Mouse (Mus musculus) thymus, adult 2 months (tissue): ENCODE results near the gene Nop53. TPM values are rescaled to one million over a fixed set of nuclear protein-coding genes. Genes with fewer than 3 reads are reported as not detected.

Experiments used
- DNase-seq: peaks from one replicate; pipeline ENCODE4 v3.0.0; 2021
- H3K27ac ChIP-seq: fragments of 200-500 bp; 2 replicates; pipeline ENCODE4 v1.5.1; 2012; ENCODE audit warnings: low read length, control low read depth; ENCODE audit not compliant: control insufficient read depth, insufficient read depth
- H3K27me3 ChIP-seq: fragments of 200-500 bp; 2 replicates; pipeline ENCODE4 v1.6.1; 2012; ENCODE audit warnings: mild to moderate bottlenecking, low read length, moderate library complexity, mixed read lengths; ENCODE audit not compliant: control insufficient read depth, insufficient read depth
- H3K36me3 ChIP-seq: fragments of 200-500 bp; 2 replicates; pipeline ENCODE4 v1.6.1; 2012; ENCODE audit warnings: mild to moderate bottlenecking, low read length, moderate library complexity; ENCODE audit not compliant: control insufficient read depth, insufficient read depth
- H3K4me1 ChIP-seq: fragments of 200-500 bp; replicated peaks from 2 replicates; pipeline ENCODE4 v1.6.1; 2012; ENCODE audit warnings: low read length; ENCODE audit not compliant: control insufficient read depth, insufficient read depth
- H3K4me3 ChIP-seq: fragments of 200-500 bp; 2 replicates; pipeline ENCODE4 v1.5.1; 2012; ENCODE audit warnings: mild to moderate bottlenecking, low read length, control low read depth, moderate library complexity; ENCODE audit not compliant: control insufficient read depth, insufficient read depth
- CTCF ChIP-seq: fragments of 200-500 bp; IDR thresholded peaks from 2 replicates; pipeline ENCODE4 v1.5.1; 2012; ENCODE audit warnings: mild to moderate bottlenecking, control low read depth, low read length, moderate library complexity, borderline replicate concordance; ENCODE audit not compliant: control insufficient read depth, poor library complexity, insufficient read depth; ENCODE audit errors: extremely low read depth
- POLR2A ChIP-seq: fragments of 200-500 bp; IDR thresholded peaks from 2 replicates; pipeline ENCODE4 v1.6.1; 2012; ENCODE audit warnings: mild to moderate bottlenecking, low read length, control low read depth, moderate library complexity; ENCODE audit not compliant: control insufficient read depth, poor library complexity, insufficient read depth; ENCODE audit errors: extremely low read depth
- WGBS: fragments of 180-500 bp; shearing (Covaris S2); methylation state at CpG from one replicate; pipeline ENCODE4 v1.1.7; 2018; 5-methylcytosine and 5-hydroxymethylcytosine counted together
- polyA plus RNA-seq: library from polyadenylated mRNA; depleted of rRNA; stranded (reverse); fragments of >200 nt; gene quantifications from 2 replicates; pipeline ENCODE4 v1.2.3, GENCODE M21; 2012; rRNA removed

Gene Nop53
- polyA plus RNA-seq, result 170 and 192 TPM in 2 replicates

DNA sequence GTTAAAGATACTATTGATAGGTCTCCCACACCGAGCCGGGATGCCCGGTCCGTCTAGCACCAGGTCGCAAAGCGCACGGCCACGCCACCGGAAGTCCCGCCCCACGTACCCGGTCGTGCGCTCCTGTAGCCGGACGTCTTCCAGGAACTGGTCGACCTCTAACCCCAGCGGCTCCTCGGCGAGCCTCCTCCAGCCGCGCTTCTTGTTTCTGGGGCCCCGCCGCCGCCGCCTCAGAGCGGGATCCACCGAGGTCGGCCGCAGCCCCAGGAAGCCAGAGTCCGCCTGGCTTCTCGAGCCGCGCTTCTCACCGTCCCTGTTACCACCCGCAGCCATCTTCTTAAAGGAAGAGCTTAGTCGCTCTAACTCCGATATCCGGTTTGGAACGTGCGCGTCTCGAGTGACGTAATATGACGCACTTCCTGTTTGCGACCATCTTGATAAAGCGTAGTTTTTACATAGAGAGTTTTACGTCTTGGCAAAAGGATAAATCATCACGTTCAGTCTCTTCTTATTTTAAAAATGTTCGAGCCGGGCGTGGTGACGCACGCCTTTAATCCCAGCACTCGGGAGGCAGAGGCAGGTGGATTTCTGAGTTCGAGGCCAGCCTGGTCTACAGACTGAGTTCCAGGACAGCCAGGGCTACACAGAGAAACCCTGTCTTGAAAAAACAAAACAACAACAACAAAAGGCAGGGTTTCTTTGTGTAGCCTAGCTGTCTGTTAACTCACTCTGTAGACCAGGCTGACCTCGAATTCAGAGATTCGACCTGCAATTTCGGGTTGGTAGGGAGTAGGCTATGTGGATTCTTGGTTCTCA, at the start of gene Nop53:
TSS of gene Nop53 (minus strand) at position 354 of the 816 bp plus-strand sequence.
- Histone ChIP-seq H3K4me3 (peak within 1 kb of the TSS; percentile 92), H3K4me1 (peaks cover 25% of the 10 kb centered on the region), H3K36me3 (peaks cover 34% of the 10 kb centered on the region), H3K27me3 (no peaks in the 10 kb centered on the region), H3K27ac (peak within 1 kb of the TSS; percentile 71)
- 2% methylated on average over 59 of the region's 59 CpGs for WGBS
- peak; percentile 85 for DNase-seq
- TF ChIP-seq POLR2A (peak; percentile 60; the same call in 1 of the 2 replicates), CTCF (no peak)

DNA sequence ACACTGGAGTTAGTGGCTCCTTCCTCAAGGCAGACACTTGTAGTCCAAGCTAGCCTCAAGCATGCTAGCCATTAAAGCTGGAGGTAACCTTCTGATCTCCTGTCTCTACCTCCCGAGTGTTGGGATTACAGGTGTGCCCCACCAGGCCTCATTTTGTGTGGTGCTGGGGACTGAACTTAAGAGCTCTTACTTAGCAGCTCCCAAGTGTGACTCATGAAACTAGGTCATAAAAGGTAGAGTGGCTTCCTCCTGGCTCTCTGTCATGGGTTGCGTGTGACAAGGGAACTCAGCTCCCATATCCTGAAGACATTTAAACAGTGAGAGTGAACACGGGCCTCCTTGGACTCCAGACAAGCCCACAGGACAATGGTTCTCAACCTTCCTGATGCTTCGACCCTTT, 47.9 kb upstream of the Nop53 start:
- 93% methylated on average over 4 of the region's 4 CpGs for WGBS
- H3K27ac ChIP-seq, result no peak overlapping the region
- peaks cover 21% of the 10 kb centered on the region for H3K36me3 ChIP-seq

GRCm38 (mm10) chr7:15993152-15993551, 47.3 kb upstream of the Nop53 start:
- Histone ChIP-seq H3K27me3 (no peaks in the 10 kb centered on the region), H3K4me1 (no peaks in the 10 kb centered on the region), H3K4me3 (no peak overlapping the region), H3K27ac (no peak overlapping the region), H3K36me3 (peaks cover 26% of the 10 kb centered on the region)
- no peak for DNase-seq
- TF ChIP-seq POLR2A, result no peak
- no peak for TF ChIP-seq CTCF
- WGBS, result 86% methylated on average over 3 of the region's 3 CpGs

More for the DNA sequence above, 47.9 kb upstream of the Nop53 start:
- Histone ChIP-seq H3K27me3 (no peaks in the 10 kb centered on the region), H3K4me3 (no peak overlapping the region), H3K4me1 (no peaks in the 10 kb centered on the region)
- TF ChIP-seq POLR2A, result no peak
- no peak for TF ChIP-seq CTCF
- no peak for DNase-seq

GRCm38 (mm10) chr7:15991764-15992163, 45.9 kb upstream of the Nop53 start:
- no peak overlapping the region for H3K4me3 ChIP-seq
- no peaks in the 10 kb centered on the region for H3K27me3 ChIP-seq
- TF ChIP-seq POLR2A (no peak), CTCF (no peak)
- H3K4me1 ChIP-seq, result no peaks in the 10 kb centered on the region
- H3K27ac ChIP-seq, result no peak overlapping the region
- DNase-seq, result no peak
- peaks cover 31% of the 10 kb centered on the region for H3K36me3 ChIP-seq
- WGBS, result 88% methylated on average over 3 of the region's 3 CpGs

DNA sequence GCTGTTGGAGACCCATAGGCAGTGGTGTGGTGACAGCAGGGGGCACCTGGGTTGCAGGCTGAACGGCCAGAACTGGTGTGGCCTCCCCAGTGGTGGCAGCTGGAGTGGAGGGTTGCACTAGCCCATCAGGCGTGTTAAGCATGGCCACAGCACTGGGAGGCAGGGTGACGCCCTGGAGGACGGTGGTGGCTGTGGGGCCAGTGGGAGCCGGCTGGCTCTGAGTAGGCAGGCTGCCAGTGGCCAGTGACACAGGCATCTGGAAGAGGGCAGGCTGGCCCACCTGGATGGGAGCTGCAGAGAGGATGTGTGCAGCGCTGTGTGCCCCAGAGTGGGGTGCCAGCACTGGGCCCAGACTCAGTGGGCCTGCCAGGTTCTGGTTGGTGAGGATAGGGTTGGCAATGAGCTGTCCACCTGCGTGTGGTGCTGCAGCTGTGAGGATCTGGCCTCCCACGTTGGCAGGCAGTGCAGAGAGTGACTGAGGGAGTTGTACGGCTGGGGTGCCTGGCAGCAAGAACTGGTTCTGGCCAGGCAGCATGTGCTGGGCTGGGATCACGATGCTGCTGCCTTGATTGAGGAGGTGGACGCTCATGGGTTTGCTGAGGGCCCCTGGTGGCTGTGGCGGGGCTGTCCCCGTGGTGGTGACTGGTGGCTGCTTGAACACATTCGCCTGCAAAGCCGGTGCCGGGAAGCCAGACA, 41.9 kb upstream of the Nop53 start:
- Histone ChIP-seq H3K27ac (no peak overlapping the region), H3K27me3 (no peaks in the 10 kb centered on the region), H3K4me3 (no peak overlapping the region), H3K36me3 (peaks cover 23% of the 10 kb centered on the region), H3K4me1 (no peaks in the 10 kb centered on the region)
- DNase-seq, result no peak
- TF ChIP-seq POLR2A (no peak), CTCF (no peak)
- 95% methylated on average over 16 of the region's 16 CpGs for WGBS

DNA sequence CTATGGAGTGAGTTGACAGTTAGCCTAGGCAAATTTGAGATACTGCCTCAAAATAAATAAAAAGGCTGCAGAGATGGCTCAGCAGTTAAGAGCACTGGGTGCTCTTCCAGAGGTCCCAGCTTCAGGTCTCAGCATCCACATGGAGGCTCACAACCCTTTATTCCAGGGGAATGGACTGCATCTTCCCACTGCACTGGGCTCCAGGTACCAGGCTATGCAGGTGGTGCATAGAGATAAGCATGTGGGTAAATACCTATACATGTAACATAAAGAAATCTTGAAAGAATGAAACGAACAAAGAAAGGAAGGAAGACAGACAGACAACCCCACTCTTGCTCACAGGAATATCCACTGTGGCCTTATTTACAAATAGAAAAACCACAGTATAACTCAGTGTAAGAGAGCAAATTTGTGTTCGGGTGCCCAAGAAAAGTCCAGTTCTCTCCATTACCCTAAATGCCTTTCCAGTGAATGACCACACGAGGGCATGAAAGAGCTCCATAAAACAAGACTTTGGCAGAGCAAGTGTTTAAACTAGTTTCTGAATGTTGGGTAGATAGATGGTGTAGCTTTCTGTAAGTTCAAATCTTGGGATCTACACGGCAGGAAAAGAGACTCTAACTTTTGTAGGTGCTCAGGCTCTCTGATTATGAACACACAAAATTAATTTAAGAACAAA, 37.0 kb upstream of the Nop53 start:
- TF ChIP-seq CTCF, result no peak
- no peak for TF ChIP-seq POLR2A
- Histone ChIP-seq H3K4me1 (no peaks in the 10 kb centered on the region), H3K27ac (no peak overlapping the region), H3K4me3 (no peak overlapping the region), H3K27me3 (no peaks in the 10 kb centered on the region), H3K36me3 (peaks cover 7% of the 10 kb centered on the region)
- peak; percentile 33 for DNase-seq
- WGBS, result 25% methylated on average over 4 of the region's 4 CpGs
